Mouse (Mus musculus) MEL (cell line): ENCODE results near the gene Rbm38. TPM values are rescaled to one million over a fixed set of nuclear protein-coding genes. Genes with fewer than 3 reads are reported as not detected.

Experiments
- DNase-seq: peaks from one replicate; pipeline ENCODE4 v3.0.0; 2011; ENCODE audit warnings: low read depth, low spot score
- H3K27ac ChIP-seq: 2 replicates; pipeline ENCODE4 v1.5.1; 2012; ENCODE audit warnings: low read depth, mild to moderate bottlenecking, control low read depth, low read length, moderate library complexity; ENCODE audit not compliant: control insufficient read depth
- H3K27me3 ChIP-seq, 2 experiments: fragments of 150-350 bp in 1 of 2; sonication (generic) in 1 of 2; 2 replicates each; pipeline ENCODE4 v1.6.1; 2012; ENCODE audit warnings: low read length in 2 of 2, mild to moderate bottlenecking in 2 of 2, improper control_type of control experiment in 1 of 2, moderate library complexity in 1 of 2; ENCODE audit not compliant: insufficient read depth in 2 of 2, control insufficient read depth in 1 of 2
- H3K36me3 ChIP-seq, 2 experiments: 2 replicates each; pipeline ENCODE4 v1.6.1; 2012 to 2014; ENCODE audit warnings: low read length in 2 of 2, improper control_type of control experiment in 1 of 2, inconsistent platforms in 1 of 2, mild to moderate bottlenecking in 1 of 2; ENCODE audit not compliant: insufficient read depth in 2 of 2, control insufficient read depth in 1 of 2
- H3K4me1 ChIP-seq, 2 experiments: fragments of 150-350 bp in 1 of 2; sonication (generic) in 1 of 2; 2 replicates each; pipeline ENCODE4 v1.6.1; 2012; ENCODE audit warnings: low read length in 2 of 2, improper control_type of control experiment in 1 of 2, mild to moderate bottlenecking in 1 of 2; ENCODE audit not compliant: insufficient read depth in 2 of 2, control insufficient read depth in 1 of 2
- H3K4me3 ChIP-seq, 2 experiments: fragments of 150-350 bp in 1 of 2; sonication (generic) in 1 of 2; 2 replicates each; pipeline ENCODE4 v1.5.1; 2012; ENCODE audit warnings: low read depth in 2 of 2, low read length in 2 of 2, mild to moderate bottlenecking in 2 of 2, moderate library complexity in 2 of 2, control low read depth in 1 of 2, improper control_type of control experiment in 1 of 2; ENCODE audit not compliant: control insufficient read depth in 1 of 2, insufficient read depth in 1 of 2
- H3K79me2 ChIP-seq: 2 replicates; pipeline ENCODE4 v1.6.1; 2012; ENCODE audit warnings: mild to moderate bottlenecking, low read length, moderate library complexity; ENCODE audit not compliant: control insufficient read depth, poor library complexity, insufficient read depth
- H3K9ac ChIP-seq: 2 replicates; pipeline ENCODE4 v1.6.1; 2012; ENCODE audit warnings: low read depth, mild to moderate bottlenecking, control low read depth, low read length, moderate library complexity; ENCODE audit not compliant: control insufficient read depth, poor library complexity, severe bottlenecking
- H3K9me3 ChIP-seq: fragments of 150-350 bp; sonication (generic); replicated peaks from 2 replicates; pipeline ENCODE4 v1.6.1; 2012; ENCODE audit warnings: mild to moderate bottlenecking, low read length, improper control_type of control experiment, moderate library complexity; ENCODE audit not compliant: insufficient read depth
- BHLHE40 ChIP-seq: IDR thresholded peaks from 2 replicates; pipeline ENCODE4 v1.6.1; 2012; ENCODE audit warnings: low read depth, mild to moderate bottlenecking, inconsistent platforms, low read length, improper control_type of control experiment, borderline replicate concordance
- CTCF ChIP-seq, 3 experiments: IDR thresholded peaks in 2 of 3; conservative IDR thresholded peaks in 1 of 3; 2 replicates each; pipeline ENCODE4 v1.5.1; 2011 to 2012; ENCODE audit warnings: low read length in 3 of 3, low read depth in 2 of 3, mild to moderate bottlenecking in 2 of 3, improper control_type of control experiment in 1 of 3, inconsistent platforms in 1 of 3, mixed read lengths in 1 of 3, moderate library complexity in 1 of 3; ENCODE audit not compliant: control insufficient read depth in 1 of 3, insufficient read depth in 1 of 3, poor library complexity in 1 of 3, severe bottlenecking in 1 of 3
- EP300 ChIP-seq, 2 experiments: IDR thresholded peaks; 2 replicates each; pipeline ENCODE4 v1.6.1; 2011; ENCODE audit warnings: improper control_type of control experiment in 2 of 2, low read length in 2 of 2, low read depth in 1 of 2, mild to moderate bottlenecking in 1 of 2
- ETS1 ChIP-seq: IDR thresholded peaks from 2 replicates; pipeline ENCODE4 v1.6.1; 2012; ENCODE audit warnings: low read depth, mild to moderate bottlenecking, inconsistent platforms, low read length, improper control_type of control experiment, moderate library complexity
- HCFC1 ChIP-seq: IDR thresholded peaks from 2 replicates; pipeline ENCODE4 v1.6.1; 2012; ENCODE audit warnings: low read depth, mild to moderate bottlenecking, inconsistent platforms, low read length, improper control_type of control experiment, moderate library complexity
- MAZ ChIP-seq: IDR thresholded peaks from 2 replicates; pipeline ENCODE4 v1.6.1; 2012; ENCODE audit warnings: low read depth, mild to moderate bottlenecking, inconsistent platforms, low read length, improper control_type of control experiment
- MYB ChIP-seq: IDR thresholded peaks from 2 replicates; pipeline ENCODE4 v1.6.1; 2011; ENCODE audit warnings: mild to moderate bottlenecking, low read depth, low read length, improper control_type of control experiment
- MYC ChIP-seq: IDR thresholded peaks from 2 replicates; pipeline ENCODE4 v1.6.1; 2011; ENCODE audit warnings: low read depth, mild to moderate bottlenecking, low read length, improper control_type of control experiment, moderate library complexity
- NRF1 ChIP-seq: IDR thresholded peaks from 2 replicates; pipeline ENCODE4 v1.6.1; 2014; ENCODE audit warnings: low read depth, mild to moderate bottlenecking, inconsistent platforms, low read length, improper control_type of control experiment, moderate library complexity; ENCODE audit not compliant: poor library complexity, insufficient read depth, severe bottlenecking
- POLR2A ChIP-seq, 2 experiments: IDR thresholded peaks; 2 replicates each; pipeline ENCODE4 v1.6.1; 2011 to 2012; ENCODE audit warnings: low read length in 2 of 2, mild to moderate bottlenecking in 2 of 2, control low read depth in 1 of 2, improper control_type of control experiment in 1 of 2, low read depth in 1 of 2, moderate library complexity in 1 of 2; ENCODE audit not compliant: control insufficient read depth in 1 of 2, insufficient read depth in 1 of 2, poor library complexity in 1 of 2
- POLR2AphosphoS5 ChIP-seq: IDR thresholded peaks from 2 replicates; pipeline ENCODE4 v1.6.1; 2012; ENCODE audit warnings: low read depth, borderline replicate concordance, mild to moderate bottlenecking, inconsistent platforms, low read length, moderate library complexity, mixed read lengths
- RAD21 ChIP-seq: IDR thresholded peaks from 2 replicates; pipeline ENCODE4 v1.6.1; 2011; ENCODE audit warnings: mild to moderate bottlenecking, low read depth, low read length, improper control_type of control experiment
- SIN3A ChIP-seq: IDR thresholded peaks from 2 replicates; pipeline ENCODE4 v1.6.1; 2012; ENCODE audit warnings: low read length, improper control_type of control experiment, inconsistent platforms
- SMC3 ChIP-seq: IDR thresholded peaks from 2 replicates; pipeline ENCODE4 v1.6.1; 2011; ENCODE audit warnings: low read depth, low read length, improper control_type of control experiment
- TAL1 ChIP-seq: IDR thresholded peaks from 2 replicates; pipeline ENCODE4 v1.6.1; 2012; ENCODE audit warnings: mild to moderate bottlenecking, inconsistent platforms, low read length, moderate library complexity, mixed read lengths
- TCF12 ChIP-seq: IDR thresholded peaks from 2 replicates; pipeline ENCODE4 v1.6.1; 2014; ENCODE audit warnings: low read depth, mild to moderate bottlenecking, inconsistent platforms, low read length, improper control_type of control experiment, moderate library complexity
- ZC3H11A ChIP-seq: IDR thresholded peaks from 2 replicates; pipeline ENCODE4 v1.6.1; 2012; ENCODE audit warnings: low read depth, mild to moderate bottlenecking, inconsistent platforms, low read length, improper control_type of control experiment
- ZKSCAN1 ChIP-seq: IDR thresholded peaks from 2 replicates; pipeline ENCODE4 v1.6.1; 2012; ENCODE audit warnings: low read depth, mild to moderate bottlenecking, inconsistent platforms, low read length, improper control_type of control experiment, moderate library complexity
- ZNF384 ChIP-seq: IDR thresholded peaks from 2 replicates; pipeline ENCODE4 v1.6.1; 2012; ENCODE audit warnings: low read depth, mild to moderate bottlenecking, inconsistent platforms, low read length, improper control_type of control experiment
- polyA plus RNA-seq, 2 experiments: library from polyadenylated mRNA; stranded (reverse) in 1 of 2; unstranded in 1 of 2; fragments of >175 nt in 1 of 2; fragments of >200 nt in 1 of 2; gene quantifications; 2 replicates each; pipeline versions ENCODE4 v1.2.1 to v1.2.4; 2012; ENCODE audit warnings: low replicate concordance in 2 of 2, low read depth in 1 of 2; ENCODE audit not compliant: insufficient read length in 2 of 2, insufficient read depth in 1 of 2, missing spikeins in 1 of 2
- total RNA-seq: library from RNA; depleted of rRNA; stranded (reverse); fragments of 300-350 nt; gene quantifications from 2 replicates; pipeline ENCODE4 v1.2.3, GENCODE M21; 2012

Gene Rbm38
- total and polyA plus RNA-seq, 3 experiments = 39.0 to 207 TPM; not detected in 1

GRCm38 (mm10) chr2:173080785-173081241, 60.5 kb downstream of the Rbm38 start:
- no peak overlapping the region for H3K4me3 ChIP-seq
- H3K27ac ChIP-seq = no peak overlapping the region
- H3K36me3 ChIP-seq = peaks cover 0 to 2% of the 10 kb centered on the region in 2 experiments; a peak in 1 of 4 replicates
- TF ChIP-seq SMC3 (peak; percentile 93), BHLHE40 (0 out of 2 replicates have a peak, but pooled peaks have one; percentile 22), CTCF (IDR thresholded peaks at IDR 0.05 in 2 of 3, conservative IDR thresholded peaks at IDR 0.05 in 1 of 3; ENCODE audit: control insufficient read depth in 1 of 3, insufficient read depth in 1 of 3, low read depth in 2 of 3, low read length in 3 of 3, poor library complexity in 1 of 3, severe bottlenecking in 1 of 3) (peak; percentile 87 to 93 (median 90)), HCFC1 (peak; percentile 45; the same call in 1 of the 2 replicates), TAL1 (no peak), RAD21 (peak; percentile 83), MAZ (peak; percentile 89), ZC3H11A (peak; percentile 85), MYC (no peak), SIN3A (peak; percentile 57; the same call in 1 of the 2 replicates), NRF1 (no peak), ETS1 (no peak), POLR2AphosphoS5 (no peak)
- H3K79me2 ChIP-seq = no peaks in the 10 kb centered on the region; the same call in 1 of the 2 replicates
- no peak overlapping the region for H3K9ac ChIP-seq
- H3K9me3 ChIP-seq = no peaks in the 10 kb centered on the region
- no peaks in the 10 kb centered on the region; a peak in 1 of 4 replicates for H3K27me3 ChIP-seq
- DNase-seq = peak; percentile 73
- H3K4me1 ChIP-seq = peaks cover 0 to 11% of the 10 kb centered on the region in 2 experiments; a peak in 2 of 4 replicates

- Histone ChIP-seq H3K9ac (no peak overlapping the region), H3K36me3 (peaks cover 0 to 2% of the 10 kb centered on the region in 2 experiments; a peak in 1 of 4 replicates), H3K4me1 (peaks cover 0 to 11% of the 10 kb centered on the region in 2 experiments; a peak in 2 of 4 replicates), H3K27ac (no peak overlapping the region), H3K9me3 (no peaks in the 10 kb centered on the region), H3K4me3 (no peak overlapping the region), H3K79me2 (no peaks in the 10 kb centered on the region; the same call in 1 of the 2 replicates), H3K27me3 (no peaks in the 10 kb centered on the region; a peak in 1 of 4 replicates)
- no peak for DNase-seq
- TF ChIP-seq MYC = no peak
- no peak for TF ChIP-seq ZKSCAN1
- no peak for TF ChIP-seq ZNF384
- TF ChIP-seq POLR2AphosphoS5 = no peak
- no peak for TF ChIP-seq EP300 (IDR thresholded peaks at IDR 0.05; ENCODE audit: low read depth in 1 of 2, low read length in 2 of 2)
- TF ChIP-seq POLR2A (IDR thresholded peaks at IDR 0.05; ENCODE audit: control insufficient read depth in 1 of 2, insufficient read depth in 1 of 2, low read depth in 1 of 2, low read length in 2 of 2, poor library complexity in 1 of 2) = no peak
- no peak for TF ChIP-seq NRF1
- no peak for TF ChIP-seq TCF12
- no peak for TF ChIP-seq BHLHE40
- TF ChIP-seq MYB = no peak
Measured at GRCm38 (mm10) chr2:173082706-173083105, 62.4 kb downstream of the Rbm38 start.
